Mouse (Mus musculus) A20 (cell line): Measurements from ENCODE around the gene Gm7173.

Source experiments
- DNase-seq: peaks from one replicate; pipeline ENCODE4 v3.0.0-alpha.2; 2011; ENCODE audit warnings: low read depth, low spot score

Gene Gm7173

GRCm38 (mm10) chrX:79516977-79517645, at the start of gene Gm7173:
TSS of gene Gm7173 (minus strand) at chrX:79517285.
- no peak for DNase-seq

GRCm38 (mm10) chrX:79517646-79518016, 546 bp upstream of the Gm7173 start:
- DNase-seq: no peak

- no peak for DNase-seq
Observed at GRCm38 (mm10) chrX:79316790-79317189, 200.3 kb downstream of the Gm7173 start.
